Mouse (Mus musculus) midbrain, postnatal 0 days (tissue): ENCODE measurements at regions not wholly inside any gene's neighbourhood (a gene's known extent, or its start where the extent isn't known, plus 50 kb on each side); places are given as distances from the start of the nearest gene placed in this dataset.

Source experiments
- ATAC-seq: fragments of 200-750 bp; cut with Nextera tagmentation; 2 replicates; pipeline ENCODE4 v1.8.0; 2017; ENCODE audit warnings: moderate number of reproducible peaks, mild to moderate bottlenecking, moderate TSS enrichment, moderate library complexity; ENCODE audit not compliant: low FRiP score
- DNase-seq: peaks from one replicate; pipeline ENCODE4 v3.0.0-alpha.2; 2015; ENCODE audit warnings: low spot score
- H3K27ac ChIP-seq: fragments of 300-500 bp; sonication (generic); 2 replicates; pipeline ENCODE4 v1.5.1; 2014; ENCODE audit warnings: low read depth, mild to moderate bottlenecking, low read length, mixed read lengths
- H3K27me3 ChIP-seq: fragments of 300-500 bp; sonication (generic); 2 replicates; pipeline ENCODE4 v1.6.1; 2014; ENCODE audit warnings: low read length, control low read depth, mixed read lengths; ENCODE audit not compliant: insufficient read depth
- H3K36me3 ChIP-seq: fragments of 300-500 bp; sonication (generic); 2 replicates; pipeline ENCODE4 v1.6.1; 2014; ENCODE audit warnings: low read length, control low read depth, mixed read lengths; ENCODE audit not compliant: insufficient read depth
- H3K4me1 ChIP-seq: fragments of 300-500 bp; sonication (generic); 2 replicates; pipeline ENCODE4 v1.6.1; 2014; ENCODE audit warnings: mild to moderate bottlenecking, control low read depth, antibody characterized with exemption, low read length, mixed read lengths; ENCODE audit not compliant: insufficient read depth
- H3K4me2 ChIP-seq: fragments of 300-500 bp; sonication (generic); 2 replicates; pipeline ENCODE4 v1.6.1; 2014; ENCODE audit warnings: low read depth, mild to moderate bottlenecking, low read length, mixed read lengths; ENCODE audit not compliant: poor library complexity, severe bottlenecking
- H3K4me3 ChIP-seq: fragments of 300-500 bp; sonication (generic); 2 replicates; pipeline ENCODE4 v1.5.1; 2014; ENCODE audit warnings: low read depth, mild to moderate bottlenecking, low read length, moderate library complexity
- H3K9ac ChIP-seq: fragments of 300-500 bp; sonication (generic); replicated peaks from 2 replicates; pipeline ENCODE4 v1.6.1; 2014; ENCODE audit warnings: mild to moderate bottlenecking, low read length, moderate library complexity, mixed read lengths; ENCODE audit not compliant: poor library complexity, severe bottlenecking
- H3K9me3 ChIP-seq: fragments of 300-500 bp; sonication (generic); 2 replicates; pipeline ENCODE4 v1.6.1; 2016; ENCODE audit warnings: low read length, control low read depth
- CTCF ChIP-seq: IDR thresholded peaks from 2 replicates; pipeline ENCODE4 v1.5.1; 2016; ENCODE audit warnings: antibody characterized with exemption, mild to moderate bottlenecking
- WGBS: fragments of 180-500 bp; shearing (Covaris S2); extraction: QIAGEN DNeasy Blood & Tissue Kit; methylation state at CpG from one replicate; pipeline ENCODE4 v1.1.7; 2014; 5-methylcytosine and 5-hydroxymethylcytosine counted together

DNA sequence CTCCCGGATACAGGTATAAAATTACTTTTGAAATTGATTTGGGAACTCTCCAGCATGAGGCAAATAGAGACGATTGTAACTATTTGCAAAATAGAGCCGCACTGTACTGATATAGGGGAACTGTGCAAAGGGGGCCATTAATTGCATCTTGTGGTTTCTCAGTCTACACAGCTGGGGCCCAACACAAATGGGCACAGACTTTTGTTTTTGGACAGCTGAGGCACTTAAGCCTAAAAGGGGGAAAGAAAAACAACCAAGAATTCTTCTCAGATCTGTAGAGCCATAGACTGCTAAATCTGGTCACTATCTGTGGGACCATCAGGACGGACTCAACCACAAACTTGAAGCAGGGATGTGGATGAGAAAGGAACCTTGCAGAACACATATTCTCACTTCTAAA, 347.9 kb downstream of the Cd83 start:
- Histone ChIP-seq H3K36me3 (no peaks in the 10 kb centered on the region), H3K9ac (no peak overlapping the region), H3K4me1 (no peaks in the 10 kb centered on the region), H3K4me2 (no peak overlapping the region), H3K4me3 (no peak overlapping the region), H3K27ac (no peak overlapping the region), H3K9me3 (no peaks in the 10 kb centered on the region), H3K27me3 (no peaks in the 10 kb centered on the region)
- no peak for DNase-seq
- WGBS: 96% methylated on average over 4 of the region's 4 CpGs
- TF ChIP-seq CTCF: no peak
- no peak for ATAC-seq

- no peak for TF ChIP-seq CTCF
- H3K27ac ChIP-seq: no peak overlapping the region
- no peak overlapping the region for H3K4me3 ChIP-seq
- 46% methylated on average over 9 of the region's 9 CpGs for WGBS
- no peaks in the 10 kb centered on the region for H3K27me3 ChIP-seq
- ATAC-seq: no peak
- H3K4me2 ChIP-seq: no peak overlapping the region
- H3K4me1 ChIP-seq: no peaks in the 10 kb centered on the region
- no peaks in the 10 kb centered on the region for H3K9me3 ChIP-seq
- DNase-seq: peak; percentile 12
- no peaks in the 10 kb centered on the region for H3K36me3 ChIP-seq
- no peak overlapping the region for H3K9ac ChIP-seq
Measured at GRCm38 (mm10) chr13:44133436-44133835, 348.9 kb downstream of the Cd83 start.

DNA sequence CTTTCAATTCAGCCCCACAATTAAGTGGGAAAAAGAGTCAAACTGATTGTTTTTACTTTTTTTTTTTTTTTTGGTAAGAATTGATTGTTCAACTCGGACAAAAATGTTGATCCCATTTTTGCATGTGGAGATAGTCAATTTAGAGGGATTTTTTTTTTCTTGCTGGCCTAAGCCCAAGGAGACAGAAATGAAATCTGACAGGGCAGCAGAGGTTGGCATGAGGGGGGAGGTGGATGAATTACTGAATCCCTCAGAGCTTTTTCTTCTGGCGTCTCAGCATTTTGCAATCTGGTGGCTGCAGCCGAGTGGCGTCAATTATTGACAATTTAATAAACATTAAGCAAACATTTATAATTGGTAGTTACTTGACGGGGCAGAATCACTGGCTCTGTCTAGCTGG, 356.6 kb downstream of the Cd83 start:
- Histone ChIP-seq H3K9ac (no peak overlapping the region), H3K36me3 (no peaks in the 10 kb centered on the region), H3K4me2 (no peak overlapping the region), H3K27ac (no peak overlapping the region), H3K4me1 (no peaks in the 10 kb centered on the region), H3K4me3 (no peak overlapping the region), H3K27me3 (no peaks in the 10 kb centered on the region), H3K9me3 (no peaks in the 10 kb centered on the region)
- DNase-seq (peak; percentile 15), ATAC-seq (no peak)
- no peak for TF ChIP-seq CTCF
- 52% methylated on average over 5 of the region's 5 CpGs for WGBS

DNA sequence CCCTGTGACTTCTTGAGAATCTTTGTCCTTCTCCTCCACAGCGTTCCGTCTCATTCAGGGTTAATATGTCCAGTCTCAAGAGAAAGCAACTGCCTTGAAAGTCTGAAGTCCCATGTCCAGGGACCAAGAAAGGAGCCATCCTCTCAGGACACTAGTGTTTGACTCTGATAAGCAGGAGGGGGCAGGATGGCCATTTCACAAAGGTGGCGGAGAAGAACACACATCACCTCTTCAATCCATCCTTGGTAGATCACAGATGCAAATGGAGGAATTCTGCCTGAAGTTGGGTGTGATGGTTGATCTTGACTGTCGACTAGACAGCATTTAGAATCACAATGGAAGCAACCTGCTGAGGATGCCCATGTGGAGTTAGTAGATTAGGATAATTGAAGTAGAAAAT, 360.9 kb downstream of the Cd83 start:
- ATAC-seq: no peak
- DNase-seq: no peak
- 91% methylated on average over 4 of the region's 4 CpGs for WGBS
- Histone ChIP-seq H3K36me3 (no peaks in the 10 kb centered on the region), H3K4me3 (no peak overlapping the region), H3K4me2 (no peak overlapping the region), H3K27ac (no peak overlapping the region), H3K9me3 (no peaks in the 10 kb centered on the region), H3K27me3 (no peaks in the 10 kb centered on the region), H3K4me1 (no peaks in the 10 kb centered on the region), H3K9ac (no peak overlapping the region)
- no peak for TF ChIP-seq CTCF

DNA sequence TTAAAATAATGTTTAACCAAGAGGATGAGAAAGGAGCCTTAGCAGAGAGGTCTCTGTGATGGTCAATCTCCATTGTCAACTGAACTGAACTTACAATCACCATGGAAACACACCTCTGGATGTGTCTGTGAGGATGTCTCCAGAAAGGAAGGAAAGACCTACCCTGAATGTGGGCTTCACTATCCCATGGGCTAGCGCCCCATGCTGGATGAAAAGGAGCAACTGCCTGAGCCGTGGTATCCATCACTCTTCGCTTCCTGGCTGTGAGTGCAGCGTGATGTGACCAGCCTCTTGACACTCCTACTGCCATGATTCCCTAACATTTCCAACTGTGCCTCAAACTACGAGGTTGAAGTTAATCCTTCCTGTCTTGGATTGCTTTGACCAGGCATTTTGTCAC, 363.3 kb downstream of the Cd83 start:
- ATAC-seq (no peak), DNase-seq (no peak)
- no peaks in the 10 kb centered on the region for H3K27me3 ChIP-seq
- TF ChIP-seq CTCF: no peak
- 71% methylated on average over 5 of the region's 5 CpGs for WGBS
- H3K27ac ChIP-seq: no peak overlapping the region
- no peaks in the 10 kb centered on the region for H3K9me3 ChIP-seq
- H3K9ac ChIP-seq: no peak overlapping the region
- H3K4me1 ChIP-seq: no peaks in the 10 kb centered on the region
- no peaks in the 10 kb centered on the region for H3K36me3 ChIP-seq
- no peak overlapping the region for H3K4me3 ChIP-seq
- H3K4me2 ChIP-seq: no peak overlapping the region

DNA sequence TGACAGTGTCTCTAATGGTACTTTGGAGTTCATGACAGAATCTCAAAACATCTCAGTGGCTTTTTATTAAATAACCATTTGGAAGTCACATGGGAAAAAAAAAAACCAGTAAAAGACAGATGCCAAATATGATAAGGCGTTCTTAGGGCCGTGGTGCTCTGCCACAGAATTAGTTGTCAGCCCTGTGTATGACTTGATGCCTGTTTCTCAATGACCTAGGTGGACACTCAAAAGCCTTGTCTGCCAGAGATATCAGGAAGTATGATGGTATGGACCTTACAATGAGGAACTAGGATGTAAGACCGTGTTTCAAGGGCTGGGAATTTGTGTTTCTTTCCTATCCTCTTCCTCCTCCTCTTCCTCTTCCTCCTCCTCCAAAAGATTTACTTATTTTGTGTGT, 364.9 kb downstream of the Cd83 start:
- H3K36me3 ChIP-seq: no peaks in the 10 kb centered on the region
- TF ChIP-seq CTCF: no peak
- WGBS: 88% methylated on average over 3 of the region's 3 CpGs

DNA sequence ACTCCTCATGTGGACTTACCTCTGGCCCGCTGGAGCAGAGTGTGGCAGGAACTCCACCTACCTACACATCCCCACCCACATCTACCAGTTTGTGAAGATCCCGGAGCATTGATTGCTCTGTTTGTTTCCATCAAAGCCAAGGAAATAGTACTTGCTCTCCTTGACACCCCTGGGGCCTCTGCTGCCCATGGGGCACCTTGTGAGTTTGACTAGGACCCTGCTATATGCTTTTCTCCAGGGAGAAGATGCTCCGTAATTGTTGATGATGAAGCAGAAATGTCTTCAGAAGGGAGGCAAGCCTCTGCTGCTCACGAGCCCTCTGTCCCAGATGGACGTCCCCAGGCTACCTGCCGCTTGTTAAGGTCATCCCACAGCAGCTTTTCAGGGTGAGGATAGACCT, 367.0 kb downstream of the Cd83 start:
- Histone ChIP-seq H3K4me2 (no peak overlapping the region), H3K27ac (no peak overlapping the region), H3K4me1 (no peaks in the 10 kb centered on the region), H3K27me3 (no peaks in the 10 kb centered on the region), H3K4me3 (no peak overlapping the region), H3K9ac (no peak overlapping the region), H3K9me3 (no peaks in the 10 kb centered on the region), H3K36me3 (no peaks in the 10 kb centered on the region)
- ATAC-seq: no peak
- no peak for DNase-seq
- no peak for TF ChIP-seq CTCF
- WGBS: 88% methylated on average over 6 of the region's 6 CpGs

More for the DNA sequence above, 364.9 kb downstream of the Cd83 start:
- Histone ChIP-seq H3K9me3 (no peaks in the 10 kb centered on the region), H3K27ac (no peak overlapping the region), H3K4me1 (no peaks in the 10 kb centered on the region), H3K4me3 (no peak overlapping the region), H3K4me2 (no peak overlapping the region), H3K9ac (no peak overlapping the region), H3K27me3 (no peaks in the 10 kb centered on the region)
- ATAC-seq (no peak), DNase-seq (no peak)
